Mouse (Mus musculus) kidney, postnatal 36 days (tissue): Measurements from ENCODE around the gene Dhx36.

ENCODE experiments used
- DNase-seq, 2 experiments: peaks; one replicate each; pipeline ENCODE4 v3.0.0; 2021 to 2022; ENCODE audit warnings: mixed read lengths in 2 of 2

The Dhx36 gene

DNA sequence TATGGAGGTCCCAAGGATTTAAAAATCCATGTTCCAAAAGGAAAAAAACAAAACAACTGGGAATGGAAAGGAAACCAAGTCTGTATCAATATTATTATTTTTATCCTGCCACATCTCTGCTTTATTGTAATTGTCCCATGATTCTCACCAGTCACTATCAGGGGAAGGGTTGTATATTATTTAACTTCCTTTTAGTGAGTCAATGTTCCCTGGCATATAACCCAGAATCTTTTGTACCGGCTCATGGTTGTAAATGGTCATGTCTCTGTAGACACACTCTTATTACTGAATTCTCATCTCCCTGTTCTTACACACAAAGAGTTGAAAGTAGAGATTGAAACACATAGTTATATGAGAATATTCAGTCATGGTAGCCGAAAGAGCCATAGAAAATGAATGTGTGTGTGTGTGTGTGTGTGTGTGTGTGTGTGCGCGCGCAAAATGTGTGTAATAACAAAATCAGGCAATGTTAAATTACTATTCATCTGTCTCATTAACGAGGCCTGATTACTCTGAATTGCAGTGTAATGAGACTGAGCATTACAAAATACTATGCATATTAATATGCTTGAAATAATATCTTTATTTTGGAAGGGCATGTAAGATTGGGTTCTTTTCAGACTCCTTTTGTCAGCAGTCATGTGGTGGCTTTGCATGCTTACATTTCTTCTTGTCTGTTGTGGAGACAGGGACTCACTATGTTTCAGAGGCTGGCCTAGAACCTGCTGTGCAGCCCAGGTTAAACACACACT, 88.2 kb downstream of the Dhx36 start:
- DNase-seq = no peak
